Mouse (Mus musculus) thymus, adult 2 months (tissue): ENCODE measurements around the gene Endog. TPM values are rescaled to one million over a fixed set of nuclear protein-coding genes. Genes with fewer than 3 reads are reported as not detected.
"Not testable (repeated sequence)": the region's sequence is repeated elsewhere in the genome, so short reads cannot be mapped to it uniquely, and the experiment has no call there.

ENCODE experiments used
- DNase-seq: peaks from one replicate; pipeline ENCODE4 v3.0.0; 2021
- H3K27ac ChIP-seq: fragments of 200-500 bp; 2 replicates; pipeline ENCODE4 v1.5.1; 2012; ENCODE audit warnings: low read length, control low read depth; ENCODE audit not compliant: control insufficient read depth, insufficient read depth
- H3K27me3 ChIP-seq: fragments of 200-500 bp; 2 replicates; pipeline ENCODE4 v1.6.1; 2012; ENCODE audit warnings: mild to moderate bottlenecking, low read length, moderate library complexity, mixed read lengths; ENCODE audit not compliant: control insufficient read depth, insufficient read depth
- H3K36me3 ChIP-seq: fragments of 200-500 bp; 2 replicates; pipeline ENCODE4 v1.6.1; 2012; ENCODE audit warnings: mild to moderate bottlenecking, low read length, moderate library complexity; ENCODE audit not compliant: control insufficient read depth, insufficient read depth
- H3K4me1 ChIP-seq: fragments of 200-500 bp; replicated peaks from 2 replicates; pipeline ENCODE4 v1.6.1; 2012; ENCODE audit warnings: low read length; ENCODE audit not compliant: control insufficient read depth, insufficient read depth
- H3K4me3 ChIP-seq: fragments of 200-500 bp; 2 replicates; pipeline ENCODE4 v1.5.1; 2012; ENCODE audit warnings: mild to moderate bottlenecking, low read length, control low read depth, moderate library complexity; ENCODE audit not compliant: control insufficient read depth, insufficient read depth
- CTCF ChIP-seq: fragments of 200-500 bp; IDR thresholded peaks from 2 replicates; pipeline ENCODE4 v1.5.1; 2012; ENCODE audit warnings: mild to moderate bottlenecking, control low read depth, low read length, moderate library complexity, borderline replicate concordance; ENCODE audit not compliant: control insufficient read depth, poor library complexity, insufficient read depth; ENCODE audit errors: extremely low read depth
- POLR2A ChIP-seq: fragments of 200-500 bp; IDR thresholded peaks from 2 replicates; pipeline ENCODE4 v1.6.1; 2012; ENCODE audit warnings: mild to moderate bottlenecking, low read length, control low read depth, moderate library complexity; ENCODE audit not compliant: control insufficient read depth, poor library complexity, insufficient read depth; ENCODE audit errors: extremely low read depth
- WGBS: fragments of 180-500 bp; shearing (Covaris S2); methylation state at CpG from one replicate; pipeline ENCODE4 v1.1.7; 2018; 5-methylcytosine and 5-hydroxymethylcytosine counted together
- polyA plus RNA-seq: library from polyadenylated mRNA; depleted of rRNA; stranded (reverse); fragments of >200 nt; gene quantifications from 2 replicates; pipeline ENCODE4 v1.2.3, GENCODE M21; 2012; rRNA removed

Gene Endog
- polyA plus RNA-seq, result 37.8 and 40.3 TPM in 2 replicates

GRCm38 (mm10) chr2:30171371-30171996 is at the start of gene Endog:
Endog (plus strand) TSS chr2:30171493.
- Histone ChIP-seq H3K27ac (no peak within 1 kb of the TSS), H3K4me1 (peaks cover 8% of the 10 kb centered on the region), H3K27me3 (no peaks in the 10 kb centered on the region), H3K4me3 (peak within 1 kb of the TSS; percentile 86), H3K36me3 (0 out of 2 replicates have a peak, but pooled peaks cover 6% of the 10 kb centered on the region)
- DNase-seq, result peak; percentile 81
- TF ChIP-seq POLR2A, result peak; percentile 73
- peak; percentile 44; the same call in 1 of the 2 replicates for TF ChIP-seq CTCF
- WGBS, result under 1% methylated on average over 75 of the region's 75 CpGs

GRCm38 (mm10) chr2:30122766-30123165 is 48.5 kb upstream of the Endog start:
- Histone ChIP-seq H3K4me3 (no peak overlapping the region), H3K4me1 (peaks cover 31% of the 10 kb centered on the region), H3K36me3 (no peaks in the 10 kb centered on the region), H3K27ac (no peak overlapping the region), H3K27me3 (no peaks in the 10 kb centered on the region)
- TF ChIP-seq CTCF (no peak), POLR2A (no peak)
- 89% methylated on average over 5 of the region's 5 CpGs for WGBS
- no peak for DNase-seq

DNA sequence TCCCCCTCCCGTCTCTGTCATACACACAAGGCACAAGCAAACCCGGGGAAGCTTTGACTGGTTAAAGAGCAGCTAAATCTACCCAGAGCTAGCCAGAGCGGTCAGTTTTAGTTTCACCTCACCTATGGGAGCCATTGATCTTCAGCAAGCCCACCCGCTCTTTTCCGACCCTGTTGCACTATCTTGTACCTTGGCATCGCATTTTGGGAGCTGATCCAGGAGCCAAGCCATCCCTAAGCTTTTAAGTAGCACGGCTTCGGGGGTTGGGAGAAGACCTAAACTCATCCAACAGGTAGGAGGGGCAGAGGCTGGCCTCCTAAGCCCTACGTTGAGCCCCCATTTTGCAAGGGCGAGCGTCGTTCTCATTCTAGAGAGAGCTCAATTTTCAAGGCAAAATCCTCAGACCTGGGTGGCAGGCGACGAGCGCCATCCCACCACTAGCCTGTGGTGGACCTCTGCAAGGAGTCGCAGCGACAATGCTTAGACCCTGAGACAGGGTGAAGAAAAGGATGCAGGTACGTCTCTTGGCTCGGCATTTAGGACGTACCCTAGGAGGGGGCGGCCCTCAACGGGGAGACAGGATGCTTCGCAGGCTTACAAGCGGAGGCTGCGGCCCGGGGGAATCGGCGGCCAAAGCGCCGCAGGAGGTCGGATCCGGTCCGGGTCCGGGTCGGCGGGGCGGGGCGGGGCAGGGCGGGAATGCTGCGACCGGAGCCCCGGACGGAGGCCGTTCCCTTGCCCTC is 47.4 kb upstream of the Endog start:
- H3K4me3 ChIP-seq, result peak overlapping the region; percentile 97
- H3K4me1 ChIP-seq, result peaks cover 31% of the 10 kb centered on the region
- no peaks in the 10 kb centered on the region for H3K36me3 ChIP-seq
- DNase-seq, result peak; percentile 20
- no peaks in the 10 kb centered on the region for H3K27me3 ChIP-seq
- 2% methylated on average over 44 of the region's 44 CpGs for WGBS
- peak overlapping the region; percentile 90 for H3K27ac ChIP-seq
- TF ChIP-seq CTCF, result no peak
- TF ChIP-seq POLR2A, result no peak

GRCm38 (mm10) chr2:30124472-30125274 is 46.6 kb upstream of the Endog start, which contains the start of gene Zer1:
Zer1 (minus strand) TSS chr2:30124585.
- H3K27me3 ChIP-seq, result no peaks in the 10 kb centered on the region
- peak within 1 kb of the TSS; percentile 97 for H3K4me3 ChIP-seq
- 10% methylated on average over 31 of the region's 31 CpGs for WGBS
- H3K36me3 ChIP-seq, result no peaks in the 10 kb centered on the region
- peaks cover 23% of the 10 kb centered on the region for H3K4me1 ChIP-seq
- TF ChIP-seq POLR2A, result peak; percentile 76
- no peak for TF ChIP-seq CTCF
- peak; percentile 93 for DNase-seq
- peak within 1 kb of the TSS; percentile 90 for H3K27ac ChIP-seq

DNA sequence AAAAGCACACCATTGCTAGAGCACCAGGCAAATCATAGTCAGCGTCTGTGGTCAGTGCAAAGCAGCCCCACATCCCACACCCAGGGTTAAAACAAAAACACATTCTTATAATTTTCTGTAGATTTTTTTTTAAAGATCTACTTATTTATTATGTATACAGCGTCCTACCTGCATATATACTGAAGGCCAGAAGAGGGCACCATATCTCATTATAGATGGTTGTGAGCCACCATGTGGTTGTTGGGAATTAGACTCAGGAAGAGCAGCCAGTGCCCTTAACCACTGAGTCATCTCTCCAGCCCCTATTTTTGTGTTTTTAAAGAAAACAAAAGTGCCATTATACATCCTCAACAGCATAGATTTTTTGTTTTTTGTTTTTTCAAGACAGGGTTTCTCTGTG is 42.5 kb upstream of the Endog start:
- peaks cover 11% of the 10 kb centered on the region for H3K4me1 ChIP-seq
- TF ChIP-seq POLR2A (no peak), CTCF (no peak)
- no peaks in the 10 kb centered on the region for H3K36me3 ChIP-seq
- 40% methylated on average over 2 of the region's 2 CpGs for WGBS
- H3K27me3 ChIP-seq, result no peaks in the 10 kb centered on the region
- no peak overlapping the region for H3K27ac ChIP-seq
- no peak overlapping the region for H3K4me3 ChIP-seq
- peak; percentile 32 for DNase-seq

- Histone ChIP-seq H3K36me3 (no peaks in the 10 kb centered on the region), H3K27ac (no peak overlapping the region), H3K4me3 (no peak overlapping the region), H3K27me3 (no peaks in the 10 kb centered on the region), H3K4me1 (peaks cover 13% of the 10 kb centered on the region)
- DNase-seq, result no peak
- TF ChIP-seq CTCF (no peak), POLR2A (no peak)
- 96% methylated on average over 4 of the region's 4 CpGs for WGBS
Measured at GRCm38 (mm10) chr2:30130156-30130555, 41.1 kb upstream of the Endog start.

- not testable (repeated sequence) for DNase-seq, H3K27ac ChIP-seq, H3K27me3 ChIP-seq, H3K36me3 ChIP-seq, H3K4me3 ChIP-seq
- 15% methylated on average over 5 of the region's 5 CpGs for WGBS
- peaks cover 15% of the 10 kb centered on the region for H3K4me1 ChIP-seq
Measured at GRCm38 (mm10) chr2:30131240-30131639, 40.1 kb upstream of the Endog start.
